Mouse (Mus musculus): ENCODE data around the gene Dstyk.
"Not testable (repeated sequence)": the region's sequence is repeated elsewhere in the genome, so short reads cannot be mapped to it uniquely, and the experiment has no call there.

The Dstyk gene

DNA sequence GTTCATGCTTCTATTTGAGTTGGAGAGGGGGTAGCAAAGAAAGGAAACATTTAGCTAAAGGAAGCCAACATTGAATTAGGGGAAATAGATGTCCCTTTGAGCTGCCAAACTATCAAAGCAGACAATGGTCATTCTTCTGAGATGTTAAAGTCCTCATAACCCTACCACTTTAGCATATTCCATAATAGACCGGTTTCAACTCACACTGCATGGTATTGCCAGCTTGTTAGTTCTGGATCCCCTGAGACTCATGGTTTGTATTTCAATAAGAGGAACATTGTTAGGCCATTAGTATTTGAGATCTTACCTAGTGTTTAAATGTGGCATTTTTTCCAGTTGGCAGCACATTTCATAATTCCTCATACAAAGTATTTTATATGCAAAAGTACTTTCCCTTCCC, 19.6 kb downstream of the Dstyk start:
- no peak for DNase-seq (ENCODE audit: low spot score)

DNA sequence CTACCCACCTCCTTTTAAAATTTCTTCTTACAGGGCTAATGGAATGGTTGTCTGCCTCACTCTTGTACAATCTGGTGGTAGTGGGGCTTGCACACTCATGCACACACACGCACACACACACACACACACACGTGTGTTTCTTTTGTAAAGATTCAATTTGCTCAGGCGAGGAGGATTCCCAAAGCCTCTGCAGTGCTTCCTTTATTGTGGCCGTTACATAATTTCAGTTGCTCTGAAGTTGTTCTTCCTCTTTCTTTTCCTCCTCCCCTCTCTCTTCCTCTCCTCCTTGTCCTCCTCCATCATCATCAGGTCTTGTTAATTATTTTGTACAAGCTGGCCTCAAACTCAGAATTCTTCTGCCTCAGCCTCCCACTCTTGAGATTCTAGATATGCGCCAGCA, 20.0 kb downstream of the Dstyk start:
- DNase-seq (ENCODE audit: low spot score) = no peak

DNA sequence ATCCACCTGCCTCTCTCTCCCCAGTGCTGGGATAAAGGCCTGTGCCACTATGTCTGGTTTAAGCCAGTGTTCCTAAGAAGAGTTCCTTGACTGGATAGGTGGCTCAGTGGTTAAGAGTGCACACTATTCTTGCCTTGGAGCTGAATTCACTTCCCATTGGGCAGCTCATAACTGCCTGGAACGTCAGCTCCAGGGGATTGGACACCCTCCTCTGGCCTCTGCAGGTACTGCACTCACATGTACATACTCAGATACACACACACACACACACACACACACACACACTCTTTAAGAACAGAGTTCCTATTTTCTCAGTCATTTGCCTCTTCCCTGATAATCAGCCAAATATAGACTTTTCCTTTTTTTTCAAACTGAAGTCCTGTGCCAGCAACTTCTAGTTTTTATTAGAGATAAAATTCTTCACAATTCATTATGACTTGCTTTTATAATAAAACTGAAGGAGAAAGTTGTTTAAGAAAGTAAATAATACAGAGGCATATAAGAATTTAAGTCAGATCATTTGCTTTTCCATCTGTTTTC, 23.6 kb downstream of the Dstyk start:
- DNase-seq (ENCODE audit: low spot score) = no peak

DNA sequence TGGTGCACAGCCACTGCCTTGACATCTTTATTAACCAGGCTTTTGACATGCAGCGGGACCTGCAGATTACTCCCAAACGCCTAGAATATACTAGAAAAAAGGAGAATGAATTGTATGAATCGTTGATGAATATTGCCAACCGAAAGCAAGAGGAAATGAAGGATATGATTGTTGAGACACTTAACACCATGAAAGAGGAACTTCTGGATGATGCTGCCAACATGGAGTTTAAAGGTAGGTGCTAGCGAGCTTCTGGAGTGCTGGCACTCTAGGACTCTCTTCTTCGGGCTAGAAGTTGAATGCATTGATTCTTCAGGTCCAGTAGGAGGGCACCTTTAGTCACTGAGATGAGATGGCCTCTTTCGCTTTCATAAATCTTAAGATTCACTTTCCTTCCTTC, 32.4 kb downstream of the Dstyk start:
- no peak for DNase-seq (ENCODE audit: low spot score)

DNA sequence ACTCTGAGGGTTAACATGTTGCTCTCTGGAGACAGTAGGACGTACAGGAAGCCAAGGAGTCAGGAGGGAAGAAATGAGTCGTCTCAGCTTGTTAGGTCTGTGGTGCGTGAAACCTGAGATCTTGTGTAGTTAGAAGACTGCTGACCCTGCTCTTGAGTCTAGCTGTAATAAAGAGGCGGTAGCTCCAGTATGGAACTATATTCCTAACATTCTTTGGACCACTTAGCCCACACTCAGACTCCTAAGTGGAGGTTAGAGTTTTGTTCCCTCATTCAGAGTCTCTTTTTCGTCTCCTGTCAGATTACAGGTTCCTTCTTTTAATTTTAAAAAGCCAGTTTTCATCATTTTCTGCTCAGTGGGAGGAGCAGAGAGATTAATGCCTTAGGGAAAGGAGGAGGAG, 47.3 kb downstream of the Dstyk start:
- DNase-seq (ENCODE audit: low spot score) = no peak

DNA sequence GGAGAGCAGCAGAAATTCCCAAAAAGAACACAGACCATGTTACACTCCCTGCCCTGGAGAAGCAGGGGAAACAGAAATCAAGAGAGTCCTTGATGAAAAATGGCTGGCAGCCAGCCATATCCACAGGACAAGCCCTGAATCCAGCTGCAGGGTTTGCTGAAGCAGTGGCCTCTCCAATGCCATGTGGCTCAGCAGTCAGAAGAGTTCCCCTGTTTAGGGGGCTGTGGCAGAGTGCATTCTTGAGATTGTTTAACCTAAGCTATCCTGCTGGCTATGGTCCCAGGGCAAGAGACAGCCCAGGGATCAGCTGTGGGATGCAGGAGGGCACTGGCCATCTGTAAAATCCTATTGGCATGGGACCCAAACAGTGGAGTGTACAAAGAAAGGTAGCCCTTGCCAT, 51.6 kb downstream of the Dstyk start:
- DNase-seq (ENCODE audit: low spot score) = no peak

DNA sequence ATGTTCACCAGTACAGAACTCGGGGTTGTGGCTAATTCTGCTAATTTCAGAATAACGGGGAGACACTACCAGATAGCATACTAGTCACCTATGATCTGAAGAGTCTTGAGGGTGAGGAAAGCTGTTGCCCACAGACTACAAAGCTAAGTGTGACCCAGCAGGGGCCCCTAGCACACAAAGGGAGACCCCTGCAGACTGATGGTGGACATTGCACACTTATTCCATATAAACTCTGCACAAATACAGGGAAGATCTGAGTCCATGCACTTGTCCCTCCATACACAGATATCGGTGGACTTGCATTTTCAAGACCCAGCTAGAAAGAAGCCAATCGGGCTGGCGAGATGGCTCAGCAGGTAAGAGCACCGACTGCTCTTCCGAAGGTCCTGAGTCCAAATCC, 52.2 kb downstream of the Dstyk start:
- DNase-seq (ENCODE audit: low spot score) = no peak

DNA sequence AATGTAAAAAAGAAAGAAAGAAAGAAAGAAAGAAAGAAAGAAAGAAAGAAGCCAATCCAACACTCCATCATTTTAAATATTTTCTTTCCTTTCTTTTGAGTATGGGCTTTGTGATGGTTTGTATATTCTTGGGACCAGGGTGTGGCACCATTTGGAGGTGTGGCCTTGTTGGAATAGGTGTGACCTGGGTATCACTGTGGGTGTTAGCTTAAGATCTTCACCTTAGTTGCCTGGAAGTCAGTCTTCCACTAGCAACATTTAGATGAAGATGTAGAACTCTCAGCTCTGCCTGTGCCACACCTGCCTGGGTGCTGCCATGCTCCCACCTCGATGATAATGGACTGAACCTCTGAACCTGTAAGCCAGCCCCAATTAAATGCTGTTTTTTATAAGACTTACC, 52.7 kb downstream of the Dstyk start:
- not testable (repeated sequence) for DNase-seq (ENCODE audit: low spot score)

DNA sequence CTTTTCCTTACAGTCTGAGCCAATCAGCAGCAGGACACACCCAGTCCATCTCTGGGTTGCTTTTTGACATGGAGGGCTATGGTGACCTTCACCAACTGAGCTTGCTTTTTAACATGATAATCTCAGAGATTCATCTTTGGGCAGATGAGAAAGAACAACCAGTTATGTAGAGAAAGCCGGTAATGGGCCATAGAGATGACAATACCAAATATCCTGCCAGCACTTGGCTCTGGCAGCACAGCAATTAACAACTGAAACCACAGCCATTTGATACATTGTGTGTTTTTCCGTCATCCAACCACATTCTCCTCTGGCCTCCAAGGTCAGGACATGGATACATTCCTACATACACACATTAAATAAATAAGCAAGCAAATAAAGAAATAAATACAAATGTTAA, 53.7 kb downstream of the Dstyk start:
- no peak for DNase-seq (ENCODE audit: low spot score)

DNA sequence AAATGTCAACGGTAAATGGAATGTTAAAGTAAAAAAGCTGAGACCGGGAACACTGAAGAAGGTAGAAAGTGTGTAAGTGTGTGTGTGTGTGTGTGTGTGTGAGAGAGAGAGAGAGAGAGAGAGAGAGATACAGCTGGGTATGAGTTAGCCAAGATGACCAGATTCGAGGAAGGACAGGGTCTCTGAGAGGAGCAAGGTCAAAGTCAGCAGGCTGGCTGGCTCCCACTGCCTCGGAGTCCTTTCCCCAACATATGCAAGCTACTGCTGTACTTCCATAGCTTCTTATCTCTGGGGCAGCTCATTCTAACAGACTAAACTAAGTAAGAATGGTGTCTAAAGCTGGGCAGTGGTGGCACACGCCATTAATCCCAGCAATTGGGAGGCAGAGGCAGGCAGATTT, 54.1 kb downstream of the Dstyk start:
- no peak for DNase-seq (ENCODE audit: low spot score)

DNA sequence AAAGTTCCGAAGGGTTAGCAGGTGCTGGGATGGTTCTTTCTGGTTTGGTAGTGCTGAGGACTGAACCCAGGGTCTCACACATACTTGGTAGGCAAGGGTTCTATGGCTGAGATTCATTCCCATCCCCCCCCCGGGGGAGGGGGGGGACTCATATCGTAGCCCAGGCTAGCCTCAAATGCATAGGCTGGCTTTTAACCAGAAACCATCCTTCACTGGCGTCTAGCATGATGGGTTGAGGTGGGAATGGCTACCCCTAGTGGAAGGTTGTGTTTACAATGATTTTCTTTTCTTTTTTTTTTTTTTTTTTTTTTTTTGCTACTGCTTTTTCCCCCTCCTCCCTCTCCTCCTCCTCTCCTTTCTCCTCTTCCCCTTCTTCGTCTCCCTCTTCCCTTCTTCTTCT, 55.2 kb downstream of the Dstyk start:
- DNase-seq (ENCODE audit: low spot score) = no peak

DNA sequence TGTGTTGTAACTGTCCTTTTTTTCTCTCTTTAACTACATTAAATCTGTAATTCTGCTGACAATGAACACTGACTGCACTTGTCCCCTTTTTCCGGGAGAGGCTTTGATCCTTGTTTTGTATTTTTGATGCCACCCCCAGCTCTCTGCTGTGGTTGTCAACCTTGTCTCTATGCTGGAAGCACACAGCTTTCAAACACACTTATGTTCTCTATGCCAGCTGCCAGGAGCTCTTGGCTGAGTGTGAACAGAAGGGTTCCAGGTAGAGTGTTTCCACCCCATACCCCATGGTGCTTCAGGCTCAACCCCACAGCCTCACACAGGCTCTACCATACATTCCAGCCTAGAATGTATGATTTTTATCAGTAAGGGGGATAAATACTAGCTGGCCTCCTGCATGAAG, 57.1 kb downstream of the Dstyk start:
- no peak for DNase-seq (ENCODE audit: low spot score)

DNA sequence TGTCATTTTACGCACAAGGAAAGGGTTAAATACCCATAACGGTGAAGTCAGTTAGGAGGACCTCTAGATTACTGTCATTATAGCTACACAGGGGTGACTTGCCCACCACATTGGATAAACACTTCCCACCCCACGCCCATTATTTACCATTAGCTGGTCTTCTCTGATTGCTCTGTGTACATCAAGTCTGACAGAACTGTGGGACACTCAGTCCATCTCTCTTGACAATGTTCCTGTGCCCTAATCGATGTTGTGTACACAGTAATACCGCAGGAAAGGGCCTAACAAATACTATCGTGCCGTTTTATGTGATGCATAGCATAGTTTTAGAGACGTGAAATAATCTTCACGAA, 59.2 kb downstream of the Dstyk start:
- DNase-seq (ENCODE audit: low spot score) = no peak

DNA sequence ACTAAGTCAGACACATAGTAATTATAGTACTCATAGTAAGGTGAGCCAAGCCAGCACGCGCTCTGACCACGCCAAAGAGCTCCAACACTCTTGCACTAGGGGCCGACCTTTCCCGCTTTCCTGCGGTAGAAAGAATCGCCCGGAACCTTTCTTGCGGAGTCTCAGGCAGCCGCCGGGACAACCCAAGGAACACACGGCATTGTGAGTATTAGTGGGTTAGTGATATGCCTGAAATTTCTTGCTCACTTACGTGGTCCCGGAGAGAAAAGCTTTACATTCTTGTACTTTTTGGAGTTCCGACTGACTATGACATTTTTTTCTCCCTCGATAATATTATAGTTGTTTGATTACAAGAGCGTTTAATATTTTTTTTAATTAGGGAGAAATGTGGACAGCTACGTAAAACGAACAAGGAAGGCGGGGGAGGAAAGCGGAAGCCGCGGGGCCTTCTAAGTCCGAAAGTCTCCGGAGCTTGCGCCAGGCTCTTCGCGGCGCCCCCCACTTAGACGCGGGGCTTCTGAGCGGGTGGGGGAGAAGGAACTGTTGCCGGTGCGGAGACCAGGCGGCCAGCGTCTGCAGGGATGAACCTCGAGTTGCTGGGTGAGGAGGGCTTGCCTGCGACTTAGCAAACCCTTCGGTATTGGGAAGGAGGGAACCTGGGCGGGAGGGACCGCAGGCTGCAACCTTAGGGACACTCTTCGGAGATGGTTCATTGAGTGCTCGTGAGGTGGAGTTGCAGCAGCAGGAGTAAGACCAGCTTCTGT, 59.8 kb downstream of the Dstyk start, which contains the start of gene Rbbp5:
Gene Rbbp5 (plus strand): TSS at position 438 of the 764 bp plus-strand sequence.
- peak; percentile 46 for DNase-seq (ENCODE audit: low spot score)

DNA sequence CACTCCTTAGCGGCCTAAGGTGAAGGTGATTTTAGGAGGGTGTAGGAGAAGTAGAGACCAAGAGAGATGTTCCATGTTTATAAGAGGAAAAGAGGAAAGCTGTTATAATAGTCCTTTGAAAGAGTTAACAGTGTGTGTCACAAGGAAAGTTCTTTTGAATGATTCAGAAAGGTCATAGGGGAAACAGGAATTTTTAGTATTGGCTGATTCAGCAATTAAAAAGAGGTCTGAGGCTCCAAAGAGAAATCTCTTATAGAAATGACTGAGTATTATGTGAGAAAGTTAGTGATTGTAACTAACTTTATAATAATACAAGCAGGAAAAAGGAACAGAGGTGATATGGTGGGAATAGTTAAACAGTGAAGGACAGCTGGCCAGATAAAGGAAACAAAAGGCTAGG, 62.1 kb downstream of the Dstyk start:
- DNase-seq (ENCODE audit: low spot score) = no peak

DNA sequence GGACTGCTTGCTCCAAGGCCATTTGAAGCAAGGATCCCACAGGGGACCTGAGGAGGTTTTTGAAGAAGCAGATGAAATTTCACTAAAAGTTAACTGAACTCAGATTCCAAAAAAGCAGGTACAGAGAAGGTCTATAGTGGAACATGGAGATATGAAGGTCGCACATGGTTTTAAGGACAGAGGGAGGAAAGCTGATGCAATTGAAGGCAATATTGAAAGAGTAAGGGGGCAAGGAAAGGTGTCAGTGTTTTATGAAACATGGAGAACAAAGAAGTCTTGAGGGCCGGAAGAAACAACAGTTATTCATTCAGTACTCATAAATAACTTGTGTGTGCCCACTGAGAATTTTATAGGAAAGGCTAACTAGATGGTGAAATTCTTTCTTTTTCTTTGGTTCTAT, 64.3 kb downstream of the Dstyk start:
- no peak for DNase-seq (ENCODE audit: low spot score)

DNA sequence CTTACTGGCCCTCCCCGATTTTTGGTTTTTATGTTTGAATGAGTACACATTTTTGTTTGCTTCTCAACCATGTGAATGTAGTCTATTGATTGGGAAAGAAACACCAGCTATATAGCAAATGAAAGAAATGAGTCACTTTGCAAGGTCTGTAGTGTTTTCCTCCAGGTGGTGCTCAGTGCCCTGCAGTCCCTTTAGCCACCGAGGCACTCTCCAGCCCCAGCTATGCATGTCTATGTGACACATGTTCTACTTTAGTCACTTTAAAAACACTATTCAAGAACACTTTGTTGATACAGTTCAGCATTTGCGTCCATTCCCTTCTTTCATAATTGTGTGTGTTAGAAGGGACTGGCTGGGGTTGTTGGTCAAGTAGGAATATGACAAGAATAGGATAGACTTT, 65.9 kb downstream of the Dstyk start:
- no peak for DNase-seq (ENCODE audit: low spot score)

DNA sequence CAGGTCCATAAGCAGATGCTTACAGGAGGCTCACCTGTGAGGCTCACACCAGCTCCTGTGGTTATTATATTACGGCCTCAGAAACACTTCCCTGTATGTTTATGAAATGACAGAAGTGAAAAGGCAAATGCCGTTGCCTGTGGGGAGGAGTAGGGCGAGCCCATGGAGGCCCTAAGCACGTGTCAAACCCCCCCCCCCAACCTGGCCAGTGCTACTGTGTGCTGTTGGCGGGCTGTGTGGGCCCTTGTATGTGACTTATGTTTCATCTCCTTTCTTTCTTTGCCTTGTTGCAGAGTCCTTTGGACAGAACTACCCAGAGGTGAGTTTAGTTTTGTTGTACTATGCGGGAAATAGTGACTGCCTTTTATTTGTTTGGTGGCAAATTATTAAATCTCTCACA, 66.4 kb downstream of the Dstyk start:
- DNase-seq (ENCODE audit: low spot score) = no peak

DNA sequence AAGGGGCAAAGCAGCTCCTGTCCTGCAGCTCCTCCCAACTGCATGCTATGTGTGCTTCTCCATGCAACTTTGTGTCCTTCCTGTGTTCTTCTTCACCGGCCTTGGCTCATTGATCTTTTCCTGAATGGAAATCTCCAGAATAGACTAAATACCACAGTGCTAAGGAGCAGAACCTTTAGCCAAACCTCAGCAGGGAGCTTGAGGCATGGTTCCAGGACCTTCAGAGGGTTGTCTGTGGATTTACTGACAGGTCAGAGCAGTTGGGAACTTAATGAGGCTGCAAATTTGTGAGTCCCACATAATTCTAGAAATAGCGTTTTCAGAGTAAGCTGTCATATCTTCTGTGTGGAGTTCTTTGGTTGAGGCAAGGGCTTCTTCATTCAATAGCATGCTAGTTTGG, 83.2 kb downstream of the Dstyk start:
- DNase-seq (ENCODE audit: low spot score) = no peak

DNA sequence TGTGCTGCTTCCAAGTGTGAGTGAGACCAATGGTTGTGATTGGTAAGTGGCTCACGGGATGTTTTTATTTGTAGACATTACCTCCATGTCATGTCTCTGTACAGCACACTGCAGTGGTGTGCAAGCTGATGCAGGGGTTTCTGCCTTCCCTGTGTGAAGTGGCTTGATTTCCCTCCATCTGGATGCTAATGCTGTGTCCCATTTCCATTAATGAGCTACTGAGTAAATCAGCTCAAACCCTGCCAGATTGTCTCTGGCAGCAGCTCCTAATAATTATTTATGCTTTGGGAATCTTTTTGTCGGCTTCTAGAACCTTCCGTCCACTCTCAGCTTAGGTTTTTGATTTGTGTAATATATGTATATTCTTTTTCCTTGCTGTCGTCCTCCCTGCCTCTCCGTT, 87.8 kb downstream of the Dstyk start:
- DNase-seq (ENCODE audit: low spot score) = no peak

DNA sequence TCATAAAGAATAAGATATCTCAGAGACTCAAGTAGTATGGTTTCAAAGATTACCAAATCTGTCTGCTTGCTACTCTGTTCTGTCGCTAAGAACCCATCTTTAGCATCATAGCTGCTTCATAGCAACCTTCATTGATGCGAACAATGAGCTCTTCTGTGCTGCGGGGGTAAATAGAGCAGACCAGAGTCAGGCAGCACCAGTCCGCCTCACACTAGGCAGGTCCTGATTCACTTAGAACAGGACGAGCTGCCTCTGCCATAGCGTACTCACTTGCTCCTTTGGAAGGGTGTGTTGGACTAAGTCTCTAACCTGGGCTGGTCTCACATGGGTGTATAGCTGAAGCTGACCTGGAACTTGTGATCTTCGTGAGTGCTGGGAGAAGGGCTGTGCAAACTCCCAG, 88.7 kb downstream of the Dstyk start, which contains the start of gene Tmem81:
Gene Tmem81 (plus strand): TSS at position 173 of the 400 bp plus-strand sequence.
- no peak for DNase-seq (ENCODE audit: low spot score)

DNA sequence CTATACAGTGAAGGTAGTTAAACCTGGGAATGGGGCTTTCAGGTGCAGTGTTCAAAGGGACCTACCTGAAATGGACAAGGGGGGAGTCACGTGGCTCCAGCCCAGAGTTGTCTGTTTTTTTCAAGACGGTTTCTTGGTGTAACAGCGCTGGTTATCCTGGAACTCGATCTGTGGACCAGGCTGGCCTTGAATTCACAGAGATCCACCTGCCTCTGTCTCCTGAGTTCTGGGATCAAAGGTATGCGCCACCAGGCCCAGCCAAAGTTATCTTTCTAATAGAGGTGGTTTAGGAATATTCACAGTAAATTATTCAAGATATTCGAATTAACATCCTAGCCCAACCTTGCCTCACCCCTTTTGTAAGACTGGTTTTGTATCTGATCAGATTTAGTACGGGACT, 89.3 kb downstream of the Dstyk start:
- no peak for DNase-seq (ENCODE audit: low spot score)

DNA sequence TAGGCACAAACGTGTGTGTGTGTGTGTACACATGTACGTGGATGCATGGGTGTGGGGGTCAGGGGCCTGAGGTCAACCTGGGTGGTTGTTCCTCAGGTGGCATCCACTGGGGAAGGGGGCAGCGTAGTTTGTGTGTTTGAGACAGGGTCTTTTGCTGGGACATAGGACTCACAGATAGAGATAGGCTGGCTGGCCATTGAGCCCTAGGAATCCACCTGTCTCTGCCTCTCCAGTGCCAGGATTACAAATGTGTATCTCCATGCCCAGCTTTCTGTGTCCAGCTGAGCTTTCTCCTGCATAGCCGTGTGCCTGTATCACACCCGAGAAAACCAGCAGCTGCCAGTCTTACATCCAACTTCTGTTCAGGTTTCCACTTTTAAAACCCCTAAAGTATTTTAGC, 92.4 kb downstream of the Dstyk start:
- no peak for DNase-seq (ENCODE audit: low spot score)

DNA sequence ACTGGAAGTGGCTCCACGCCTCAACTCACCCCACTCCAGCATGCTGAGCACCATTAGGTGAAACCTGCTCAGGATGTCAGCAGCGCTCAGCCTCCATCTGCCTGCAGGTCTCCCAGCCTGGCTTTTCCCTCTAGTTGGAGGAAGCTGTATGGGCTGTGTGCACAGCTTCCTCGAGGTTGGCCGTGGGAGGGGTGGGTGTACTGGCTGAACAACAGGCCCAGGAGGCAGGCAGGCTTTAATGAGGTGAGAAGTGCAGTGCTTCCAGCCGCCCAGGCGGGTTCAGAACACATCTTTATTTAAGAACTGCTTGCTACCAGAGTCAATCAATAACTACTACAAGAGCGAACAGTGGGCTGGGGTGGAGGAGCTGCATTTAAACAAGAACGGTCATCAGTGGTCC, 94.2 kb downstream of the Dstyk start:
- DNase-seq (ENCODE audit: low spot score) = no peak

Measured in urinary bladder, postnatal 10 days (tissue).